23 mouse cellular contexts compared by ENCODE assay signal in genomic region chr1:128667121-128667762, GRCm38 (mm10).
DNase-seq lines count a peak whose midpoint lies in the region; ATAC-seq and TF ChIP-seq lines count a peak whose summit lies in the region.
"Had no signal": no experiment of that assay in that cellular context is flagged by ENCODE, and none has a peak within 500 bp of the region (broad histone marks: within the 10 kb centered on the region; RNA-seq: fewer than 3 reads in every experiment).

No protein-coding gene starts in this region.

- intact Hi-C loops in left cerebral cortex, postnatal 14 days (cut with DNase I), result no loop called here

- TF ChIP-seq CTCF in spleen, adult 2 months (IDR thresholded peaks at IDR 0.05; ENCODE audit: extremely low read depth, insufficient read depth, insufficient read length, insufficient replicate concordance), result no peak
- TF ChIP-seq CTCF in thymus, adult 2 months (IDR thresholded peaks at IDR 0.05; ENCODE audit: borderline replicate concordance, control insufficient read depth, extremely low read depth, insufficient read depth, low read length, poor library complexity), result no peak

- peak; percentile 54 for ATAC-seq in activated CD4-positive, CD25-positive, alpha-beta regulatory T cell, adult 4 months
- ATAC-seq: forebrain, postnatal 0 days; liver, embryonic 12.5 days; midbrain, embryonic 13.5 days had no signal

- H3K27ac ChIP-seq in spleen, adult 2 months (ENCODE audit: insufficient read depth, low read length), result 0 out of 2 replicates have a peak overlapping the region, but pooled peaks have one; percentile 16
- no peak overlapping the region for H3K27ac ChIP-seq in thymus, adult 2 months (ENCODE audit: control insufficient read depth, insufficient read depth, low read length)
- H3K27ac ChIP-seq: embryonic facial prominence, embryonic 15.5 days; limb, embryonic 12.5 days; liver, embryonic 12.5 days; midbrain, embryonic 13.5 days; stomach, embryonic 15.5 days had no signal

- H3K4me3 ChIP-seq in spleen, adult 2 months (ENCODE audit: extremely low read depth, insufficient read depth, insufficient read length), result no peak overlapping the region
- H3K4me3 ChIP-seq in thymus, adult 2 months (ENCODE audit: control insufficient read depth, insufficient read depth, low read length), result no peak overlapping the region
- H3K4me3 ChIP-seq: embryonic facial prominence, embryonic 15.5 days; limb, embryonic 12.5 days; liver, embryonic 12.5 days; midbrain, embryonic 13.5 days; myocyte; stomach, embryonic 15.5 days had no signal

- H3K4me1 ChIP-seq in spleen, adult 2 months (ENCODE audit: control insufficient read depth, insufficient read depth, insufficient read length), result peaks cover 2% of the 10 kb centered on the region; the same call in 1 of the 2 replicates
- H3K4me1 ChIP-seq in thymus, adult 2 months (replicated peaks; ENCODE audit: control insufficient read depth, insufficient read depth, low read length), result peaks cover 8% of the 10 kb centered on the region
- H3K4me1 ChIP-seq: embryonic facial prominence, embryonic 15.5 days; limb, embryonic 12.5 days; liver, embryonic 12.5 days; stomach, embryonic 15.5 days had no signal

- H3K36me3 ChIP-seq in spleen, adult 2 months (ENCODE audit: control insufficient read depth, insufficient read depth, low read length), result no peaks in the 10 kb centered on the region
- no peaks in the 10 kb centered on the region for H3K36me3 ChIP-seq in thymus, adult 2 months (ENCODE audit: control insufficient read depth, insufficient read depth, low read length)
- H3K36me3 ChIP-seq: embryonic facial prominence, embryonic 15.5 days; limb, embryonic 12.5 days; liver, embryonic 12.5 days; midbrain, embryonic 13.5 days; stomach, embryonic 15.5 days had no signal

- H3K27me3 ChIP-seq in spleen, adult 2 months (ENCODE audit: control insufficient read depth, insufficient read depth, low read length), result no peaks in the 10 kb centered on the region
- no peaks in the 10 kb centered on the region for H3K27me3 ChIP-seq in thymus, adult 2 months (ENCODE audit: control insufficient read depth, insufficient read depth, low read length)
- H3K27me3 ChIP-seq: embryonic facial prominence, embryonic 15.5 days; limb, embryonic 12.5 days; liver, embryonic 12.5 days; midbrain, embryonic 13.5 days; stomach, embryonic 15.5 days had no signal

- 32% methylated on average over 4 of the region's 4 CpGs for WGBS in spleen, adult 2 months
- 22% methylated on average over 4 of the region's 4 CpGs for WGBS in thymus, adult 2 months

- DNase-seq in spleen, adult 2 months (ENCODE audit: low read depth in 1 of 2, low spot score in 2 of 2), result peak; percentile 21 to 23
- no peak for DNase-seq in spleen, adult 12 weeks (ENCODE audit: low spot score)
- peak; percentile 43 for DNase-seq in thymus, adult 2 months
- no peak for DNase-seq in urinary bladder, postnatal 4 days (ENCODE audit: low spot score in 2 of 2)
- no peak for DNase-seq in ovary, adult 18-20 months (ENCODE audit: low spot score)
- DNase-seq in left cerebral cortex, postnatal 14 days (ENCODE audit: low spot score in 2 of 2), result no peak
- no peak for DNase-seq in kidney, adult 18-20 months
- DNase-seq: adrenal gland, postnatal 36 days; cerebellum, adult 11-12 months; cerebellum, postnatal 14 days; embryo, embryonic 11 days; forebrain, postnatal 0 days; heart, postnatal 10 days; kidney, adult 9 months; kidney, postnatal 25 days; layer of hippocampus, adult 9-11 months had no signal

- TF ChIP-seq POLR2A in spleen, adult 2 months (IDR thresholded peaks at IDR 0.05; ENCODE audit: low read depth, low read length), result no peak
- TF ChIP-seq POLR2A in thymus, adult 2 months (IDR thresholded peaks at IDR 0.05; ENCODE audit: control insufficient read depth, extremely low read depth, insufficient read depth, low read length, poor library complexity), result no peak

Comparison
In these comparisons a context has a peak if more than half of its experiments do, and no peak if none do; other contexts are left out.
1. DNase-seq: peak in spleen, adult 2 months (2 of 2) and thymus, adult 2 months (single experiment); none in spleen, adult 12 weeks (single experiment), urinary bladder, postnatal 4 days (0 of 2), ovary, adult 18-20 months (single experiment), left cerebral cortex, postnatal 14 days (0 of 2) and kidney, adult 18-20 months (single experiment).